Mouse (Mus musculus) left cerebral cortex, adult 2 months (tissue): Measurements from ENCODE around the gene Fasn. TPM values are rescaled to one million over a fixed set of nuclear protein-coding genes. Genes with fewer than 3 reads are reported as not detected.
A peak's percentile ranks its signal among the peaks of the same experiment; 100 is the strongest.

Experiments
- DNase-seq, 2 experiments: peaks; one replicate each; pipeline ENCODE4 v3.0.0; 2021 to 2022; ENCODE audit warnings: low spot score in 2 of 2, mixed read lengths in 1 of 2; ENCODE audit errors: extremely low spot score in 1 of 2
- H3K27ac ChIP-seq: fragments of 200-600 bp; 2 replicates; pipeline ENCODE4 v1.8.1; 2022
- H3K4me3 ChIP-seq: fragments of 200-600 bp; 2 replicates; pipeline ENCODE4 v1.8.1; 2022
- CTCF ChIP-seq: fragments of 200-600 bp; IDR thresholded peaks from 2 replicates; pipeline ENCODE4 v1.8.1; 2022; ENCODE audit warnings: antibody characterized with exemption, mild to moderate bottlenecking, moderate library complexity
- intact Hi-C: fragments of 180-260 bp; cut with DNase I; formaldehyde crosslinking; loops from one replicate; pipeline ENCODE4 v1.15.1; 2025
- total RNA-seq, 2 experiments: library from RNA; stranded (reverse); gene quantifications; 2 replicates each; pipeline ENCODE4 v1.2.3; 2021

Fasn gene
- total RNA-seq, 2 experiments from 2014 or later, result 177 to 197 TPM

- no peak for DNase-seq
- no peak for TF ChIP-seq CTCF
- intact Hi-C loops, result no loop called here
Observed at GRCm38 (mm10) chr11:120808010-120808409, 16.3 kb downstream of the Fasn start.

GRCm38 (mm10) chr11:120805375-120806298 is 18.7 kb downstream of the Fasn start:
- H3K4me3 ChIP-seq, result no peak overlapping the region
- DNase-seq, result no peak
- intact Hi-C loops, result no loop called here
- H3K27ac ChIP-seq, result no peak overlapping the region
- no peak for TF ChIP-seq CTCF

More at GRCm38 (mm10) chr11:120808010-120808409, 16.3 kb downstream of the Fasn start:
- Histone ChIP-seq H3K27ac (no peak overlapping the region), H3K4me3 (no peak overlapping the region)

GRCm38 (mm10) chr11:120804769-120805168 is 19.6 kb downstream of the Fasn start:
- no peak for TF ChIP-seq CTCF

GRCm38 (mm10) chr11:120804274-120804673 is 20.1 kb downstream of the Fasn start:
- intact Hi-C loops, result no loop called here
- no peak overlapping the region for H3K27ac ChIP-seq
- no peak for DNase-seq
- no peak for TF ChIP-seq CTCF
- no peak overlapping the region for H3K4me3 ChIP-seq

More at GRCm38 (mm10) chr11:120804769-120805168, 19.6 kb downstream of the Fasn start:
- no peak for DNase-seq
- no peak overlapping the region for H3K4me3 ChIP-seq
- H3K27ac ChIP-seq, result no peak overlapping the region
- intact Hi-C loops, result no loop called here

GRCm38 (mm10) chr11:120800061-120800904 is 24.1 kb downstream of the Fasn start:
- Histone ChIP-seq H3K4me3 (no peak overlapping the region), H3K27ac (peak overlapping the region; percentile 69)
- peak; percentile 95 for TF ChIP-seq CTCF
- intact Hi-C loops, result loop anchor here (1.0 to 2.0 kb wide), 2 partner anchors 23 to 80 kb away; no protein-coding TSS in a partner anchor
- peak; percentile 79 to 85 for DNase-seq

DNA sequence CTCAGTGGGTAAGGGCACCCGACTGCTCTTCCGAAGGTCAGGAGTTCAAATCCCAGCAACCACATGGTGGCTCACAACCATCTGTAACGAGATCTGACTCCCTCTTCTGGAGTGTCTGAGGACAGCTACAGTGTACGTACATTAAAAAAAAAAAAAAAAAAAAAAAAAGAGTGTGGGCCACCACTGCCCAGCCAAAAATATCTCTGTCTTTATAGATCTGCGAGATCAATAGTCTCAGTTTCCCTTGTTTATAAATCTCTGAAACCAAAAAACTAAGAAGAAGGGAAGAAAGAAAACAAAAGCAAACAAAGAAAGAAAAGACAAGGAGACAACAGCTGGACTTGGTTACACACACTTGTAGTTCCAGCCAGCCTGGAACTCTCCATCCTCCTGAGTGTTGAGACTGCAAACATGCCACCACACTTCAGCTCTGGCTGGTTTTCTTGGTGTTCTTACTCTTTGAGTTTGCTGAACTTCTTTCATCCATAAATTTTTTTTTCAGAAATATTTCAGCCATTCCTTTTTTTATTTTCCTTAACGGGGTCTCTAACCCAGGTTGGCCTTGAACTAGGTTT is 24.9 kb downstream of the Fasn start:
- TF ChIP-seq CTCF, result no peak
- Histone ChIP-seq H3K27ac (peak overlapping the region; percentile 69; the same call in 1 of the 2 replicates), H3K4me3 (no peak overlapping the region)
- intact Hi-C loops, result no loop called here
- DNase-seq, result no peak

DNA sequence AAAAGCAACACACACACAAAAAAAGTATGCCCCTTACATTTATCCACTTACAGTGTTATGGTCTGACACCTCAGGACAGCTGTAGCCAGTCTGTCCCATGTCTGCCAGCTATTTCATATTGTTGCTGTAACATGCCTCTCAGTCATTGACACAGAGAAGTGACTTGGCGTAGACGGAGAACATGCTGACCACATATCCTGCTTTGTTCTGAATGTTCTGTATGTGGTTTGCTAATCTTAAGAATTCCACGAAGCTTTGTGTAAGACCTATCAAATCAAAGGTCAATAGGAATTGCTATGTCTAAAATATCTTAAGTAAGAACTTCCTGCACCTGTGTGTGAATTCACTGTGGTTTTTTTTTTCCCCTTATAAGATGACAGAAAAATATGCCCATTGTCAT is 26.1 kb downstream of the Fasn start:
- no peak overlapping the region for H3K4me3 ChIP-seq
- no peak overlapping the region for H3K27ac ChIP-seq
- DNase-seq, result no peak
- no peak for TF ChIP-seq CTCF
- intact Hi-C loops, result no loop called here

- Histone ChIP-seq H3K27ac (peak overlapping the region; percentile 87), H3K4me3 (peak overlapping the region; percentile 92)
- no peak for DNase-seq
- TF ChIP-seq CTCF, result no peak
- intact Hi-C loops, result no loop called here
Observed at GRCm38 (mm10) chr11:120796614-120796946, 27.8 kb downstream of the Fasn start.

DNA sequence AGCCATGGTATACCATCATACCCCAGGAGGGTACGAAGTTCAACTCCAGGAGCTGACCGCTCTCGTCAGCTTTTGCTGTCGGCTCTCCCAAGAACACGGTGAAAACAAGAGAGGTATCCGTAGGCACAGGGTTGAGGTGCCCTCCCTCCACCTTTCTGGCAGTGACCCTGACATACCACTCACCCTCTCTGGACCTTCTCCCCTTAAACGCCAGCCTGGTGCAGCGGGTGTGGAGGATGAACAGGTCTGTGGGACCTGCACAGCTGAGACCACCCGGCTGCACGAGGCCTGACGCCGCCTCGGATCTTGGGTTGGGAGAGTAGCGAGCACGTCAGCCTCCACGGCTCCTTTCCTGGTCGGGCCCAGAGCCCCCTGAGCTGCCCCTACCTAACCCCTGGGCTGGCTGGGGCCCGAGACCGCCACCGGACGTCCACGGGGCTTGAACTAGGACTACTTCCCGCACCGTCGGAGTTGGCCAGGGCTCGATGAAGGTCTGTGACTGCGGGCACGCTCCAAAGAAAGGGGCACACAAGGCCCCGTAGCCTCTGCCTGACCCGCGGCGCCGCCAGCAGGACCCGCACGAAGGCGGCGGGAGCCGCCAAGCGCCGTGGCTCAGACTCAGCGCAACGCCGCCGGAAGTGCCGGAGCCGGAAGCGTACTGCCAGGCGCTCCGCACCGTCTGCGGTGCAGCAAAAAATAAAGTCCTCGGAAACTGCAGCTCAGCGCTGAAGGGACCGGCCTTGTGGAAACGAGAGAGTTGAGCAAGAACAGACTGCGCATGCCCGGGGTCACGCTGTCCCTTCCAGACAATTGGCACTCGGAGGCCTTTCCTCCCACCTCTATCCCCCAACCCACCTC is 28.4 kb downstream of the Fasn start, which contains the start of gene Dus1l:
Dus1l (minus strand) TSS at position 648 of the 858 bp plus-strand sequence.
- intact Hi-C loops, result no loop called here
- DNase-seq, result peak; percentile 97 to 99

DNA sequence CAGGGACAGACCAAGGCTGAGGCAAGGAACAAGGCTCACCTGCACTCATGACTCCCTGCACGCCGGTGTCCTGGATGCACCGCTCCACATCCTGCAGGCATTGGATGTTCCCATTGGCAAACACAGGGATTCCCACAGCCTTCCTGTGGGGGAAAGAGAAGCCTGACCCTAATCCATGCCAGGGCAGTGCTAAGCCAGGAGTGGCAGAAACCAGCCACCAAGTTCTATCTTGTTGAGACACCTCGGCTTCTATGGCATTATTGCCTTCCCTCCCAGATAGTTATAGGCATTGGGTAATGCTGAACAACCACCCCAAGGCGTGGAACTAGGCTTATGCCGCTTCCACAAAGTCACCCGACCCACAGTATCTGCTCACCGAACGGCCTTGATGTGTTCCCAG is 31.7 kb downstream of the Fasn start:
- TF ChIP-seq CTCF, result no peak
- intact Hi-C loops, result no loop called here

More for the DNA sequence above, 28.4 kb downstream of the Fasn start, which contains the start of gene Dus1l:
- peak within 1 kb of the TSS; percentile 89 for H3K27ac ChIP-seq
- peak within 1 kb of the TSS; percentile 92 for H3K4me3 ChIP-seq
- no peak for TF ChIP-seq CTCF

DNA sequence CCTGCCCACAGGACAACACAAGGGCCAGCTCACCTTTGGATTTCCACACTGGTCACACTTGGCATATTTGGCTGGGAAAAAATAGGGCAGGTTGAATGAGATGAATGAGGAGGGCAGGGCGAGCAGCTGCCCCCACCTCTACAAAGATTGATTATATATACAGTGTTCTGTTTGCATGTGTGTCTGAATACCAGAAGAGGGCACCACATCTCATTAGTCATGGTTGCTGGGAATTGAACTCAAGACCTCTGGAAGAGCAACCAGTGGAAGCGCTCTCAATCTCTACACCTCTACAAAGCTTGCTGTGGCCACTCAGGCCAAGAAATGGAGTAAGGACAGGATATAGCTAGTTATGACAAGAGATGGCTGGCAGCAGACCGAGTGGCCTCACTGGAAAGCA is 34.5 kb downstream of the Fasn start:
- TF ChIP-seq CTCF, result peak; percentile 24
- DNase-seq, result no peak
- intact Hi-C loops, result no loop called here
- Histone ChIP-seq H3K4me3 (no peak overlapping the region), H3K27ac (no peak overlapping the region)

More for the DNA sequence above, 31.7 kb downstream of the Fasn start:
- DNase-seq, result no peak
- Histone ChIP-seq H3K4me3 (no peak overlapping the region), H3K27ac (no peak overlapping the region)
